Mouse (Mus musculus): ENCODE results near the gene Ubac2.
A peak's percentile ranks its signal among the peaks of the same experiment; 100 is the strongest.

Gene Ubac2

DNA sequence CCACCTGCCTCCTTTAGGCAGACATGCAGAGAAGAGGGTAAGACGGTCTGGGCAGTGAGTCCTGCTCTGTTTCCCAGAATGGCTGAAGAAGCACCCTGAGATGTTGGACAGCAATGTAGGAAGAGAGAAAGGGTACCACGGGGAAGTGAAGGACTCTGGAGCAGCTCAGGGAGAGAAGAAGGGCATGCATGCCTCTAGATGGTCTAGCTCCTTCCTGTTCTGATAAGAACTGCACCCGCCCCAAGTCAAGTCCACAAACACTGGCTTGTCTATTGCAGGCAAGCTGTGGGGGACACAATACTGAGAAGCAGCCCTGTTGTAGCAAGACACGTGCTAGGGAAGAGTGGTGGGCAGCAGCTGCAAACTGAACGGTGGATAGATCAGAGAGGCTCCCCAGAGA lies 133.8 kb downstream of the Ubac2 start:
- DNase-seq = no peak

DNA sequence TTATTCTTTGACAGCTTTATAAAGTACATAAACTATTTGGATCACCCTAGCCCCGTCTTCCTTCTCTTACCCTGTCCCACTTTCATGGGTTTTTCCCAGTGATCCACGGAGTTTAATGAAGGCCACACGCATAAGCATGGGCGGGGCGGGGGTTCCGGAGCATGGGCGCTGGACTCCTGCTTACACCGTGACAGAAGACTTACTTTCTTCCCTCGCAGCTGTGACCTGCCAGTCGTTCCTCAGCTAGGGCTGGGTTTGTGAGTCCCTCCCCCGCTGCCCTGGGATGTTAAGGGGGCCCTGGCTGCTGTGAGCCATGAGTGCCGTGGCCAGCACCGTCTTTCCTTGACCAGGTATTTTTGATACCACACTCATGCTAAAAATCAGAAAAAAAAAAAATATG lies 134.4 kb downstream of the Ubac2 start:
- DNase-seq = no peak

DNA sequence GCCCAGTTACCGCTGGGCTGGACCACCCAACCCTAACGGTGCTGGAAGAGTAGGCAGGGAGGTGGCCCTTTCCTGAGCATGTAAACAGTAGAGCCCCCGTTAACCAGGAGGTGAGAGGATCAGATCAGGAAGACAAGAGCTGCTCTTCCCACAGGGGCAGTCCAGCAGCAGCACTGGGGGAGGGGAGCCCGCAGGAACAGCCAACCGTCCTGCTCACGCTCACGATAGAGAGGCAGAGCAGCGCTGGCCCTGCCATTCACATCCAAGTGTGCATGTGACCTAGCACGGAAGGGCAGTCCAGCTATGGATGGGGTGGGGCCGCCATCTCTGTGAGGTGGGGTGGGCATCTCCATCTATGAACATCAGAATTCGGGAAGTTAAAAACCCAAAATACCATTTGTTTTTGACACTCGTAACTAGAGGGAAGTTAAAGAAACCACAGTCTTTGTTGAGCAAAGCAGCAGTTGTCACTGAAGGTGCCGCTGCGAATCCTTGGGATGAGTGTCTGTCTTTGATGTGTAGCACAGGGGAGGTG lies 135.1 kb downstream of the Ubac2 start:
- DNase-seq = no peak

DNA sequence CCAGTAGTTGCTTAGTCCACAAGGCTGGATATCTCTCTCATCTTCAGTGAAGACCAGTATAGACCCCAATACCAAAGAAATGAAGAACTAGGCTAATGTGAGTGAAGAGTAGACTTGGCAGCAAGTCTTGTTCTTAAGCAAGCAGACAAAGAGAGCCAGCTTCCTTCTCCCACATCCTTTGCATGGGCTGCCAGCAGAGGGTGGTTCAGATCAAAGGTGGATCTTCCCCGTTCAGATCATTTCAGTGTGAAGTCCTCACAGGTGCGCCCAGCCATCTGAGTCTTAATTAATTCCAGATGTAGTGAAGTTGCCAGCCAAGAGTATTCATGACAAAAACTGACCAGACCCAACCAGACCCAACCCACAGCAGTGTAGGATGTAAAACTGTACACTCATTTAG lies 139.5 kb downstream of the Ubac2 start:
- DNase-seq = no peak

GRCm38 (mm10) chr14:122019389-122019788 lies 141.0 kb downstream of the Ubac2 start:
- no peak for DNase-seq

GRCm38 (mm10) chr14:122020567-122020966 lies 142.1 kb downstream of the Ubac2 start:
- no peak for DNase-seq

- no peak for DNase-seq
Observed at GRCm38 (mm10) chr14:122023054-122023453, 144.6 kb downstream of the Ubac2 start.

- DNase-seq = no peak
Observed at GRCm38 (mm10) chr14:122023928-122024327, 145.5 kb downstream of the Ubac2 start.

GRCm38 (mm10) chr14:122028926-122029745 lies 150.7 kb downstream of the Ubac2 start:
- no peak for DNase-seq

GRCm38 (mm10) chr14:122029851-122030250 lies 151.4 kb downstream of the Ubac2 start:
- DNase-seq = no peak

GRCm38 (mm10) chr14:122032045-122032444 lies 153.6 kb downstream of the Ubac2 start:
- DNase-seq = no peak

DNA sequence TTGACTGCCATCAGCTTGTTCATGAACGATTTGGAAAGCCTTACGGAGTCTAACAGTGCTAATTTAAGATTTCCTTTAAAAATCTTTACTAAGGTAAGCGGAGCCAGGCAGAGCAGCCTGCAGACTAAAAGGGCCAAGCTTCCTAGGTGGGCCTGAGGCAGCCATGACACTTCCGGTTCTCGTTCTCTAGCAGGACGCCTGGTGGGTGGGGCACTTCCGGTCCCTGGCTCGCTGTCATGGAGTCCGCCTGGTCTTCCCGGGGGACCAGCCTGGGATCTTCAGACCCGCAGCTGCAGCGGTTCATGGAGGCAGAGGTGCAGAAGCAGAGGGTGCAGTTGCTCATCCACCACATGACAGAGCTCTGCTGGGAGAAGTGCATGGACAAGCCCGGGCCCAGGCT lies 156.0 kb downstream of the Ubac2 start, which contains the start of gene Timm8a2:
Timm8a2 (plus strand) TSS at position 224 of the 400 bp plus-strand sequence.
- no peak for DNase-seq

GRCm38 (mm10) chr14:122035181-122035580 lies 156.8 kb downstream of the Ubac2 start:
- DNase-seq = no peak

GRCm38 (mm10) chr14:122035860-122036259 lies 157.4 kb downstream of the Ubac2 start:
- DNase-seq = no peak

DNA sequence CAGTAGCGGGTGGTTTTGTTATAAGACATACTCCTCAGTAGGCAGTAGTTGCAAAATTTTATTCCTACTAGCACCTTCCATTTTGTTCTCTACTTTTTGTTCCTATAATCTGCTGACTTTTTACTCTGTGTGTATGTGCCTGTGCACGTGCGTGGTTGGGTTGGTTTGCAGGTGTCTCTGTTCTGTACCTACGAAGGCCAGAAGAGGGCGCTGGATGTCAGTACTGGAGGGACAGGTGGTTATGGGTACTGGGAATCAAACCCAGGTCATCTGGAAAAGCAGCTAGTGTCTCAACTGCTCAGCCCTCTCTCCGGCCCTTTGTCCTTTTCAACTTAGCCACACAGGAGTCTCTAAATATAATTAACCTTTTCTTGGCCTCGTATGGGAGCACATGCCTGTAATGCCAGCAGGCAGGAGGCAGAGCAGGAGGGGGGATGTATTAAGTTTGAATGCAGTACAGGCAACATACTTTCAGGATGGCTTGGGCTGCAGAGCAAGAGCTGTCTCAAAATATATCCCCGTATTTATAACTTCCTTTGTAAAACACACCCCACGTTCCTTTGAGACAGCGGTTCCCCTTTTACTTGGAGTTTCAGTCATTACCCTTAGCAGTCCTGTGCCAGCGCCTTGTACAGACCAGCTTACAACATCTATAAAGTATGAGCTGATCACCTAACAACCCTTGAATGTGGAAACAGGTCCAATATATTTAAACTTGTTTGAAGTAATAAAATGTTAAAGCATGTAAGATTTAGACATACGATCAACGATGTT lies 160.6 kb downstream of the Ubac2 start:
- no peak for DNase-seq

GRCm38 (mm10) chr14:122041413-122041825 lies 163.0 kb downstream of the Ubac2 start:
- no peak for DNase-seq

DNA sequence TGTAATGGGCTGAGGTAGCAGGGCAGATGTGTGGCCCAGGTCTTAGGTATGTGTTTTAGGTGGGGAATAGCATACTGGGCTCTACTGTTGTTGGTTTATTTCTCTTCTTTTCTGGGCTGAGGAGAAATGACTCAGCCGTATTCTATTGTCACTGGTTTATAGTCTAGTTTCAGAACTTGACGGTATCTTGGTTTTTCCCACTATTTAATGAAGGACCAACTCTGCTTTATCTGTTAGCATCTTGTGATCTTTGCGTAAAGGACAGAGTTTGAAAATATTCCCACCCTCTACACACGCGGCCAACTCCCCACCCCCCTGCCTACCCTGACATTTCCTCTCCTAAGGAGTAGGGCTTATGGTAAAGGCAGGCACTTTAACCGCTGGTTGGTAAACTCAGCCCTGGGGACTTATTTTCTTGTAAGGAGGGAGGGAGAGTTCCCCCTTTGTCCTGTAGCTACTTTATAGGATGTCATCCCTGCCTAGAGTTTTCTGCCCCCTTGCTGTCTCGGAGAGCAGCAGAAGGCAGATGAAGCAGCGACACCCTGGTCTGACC lies 163.8 kb downstream of the Ubac2 start:
- no peak for DNase-seq

DNA sequence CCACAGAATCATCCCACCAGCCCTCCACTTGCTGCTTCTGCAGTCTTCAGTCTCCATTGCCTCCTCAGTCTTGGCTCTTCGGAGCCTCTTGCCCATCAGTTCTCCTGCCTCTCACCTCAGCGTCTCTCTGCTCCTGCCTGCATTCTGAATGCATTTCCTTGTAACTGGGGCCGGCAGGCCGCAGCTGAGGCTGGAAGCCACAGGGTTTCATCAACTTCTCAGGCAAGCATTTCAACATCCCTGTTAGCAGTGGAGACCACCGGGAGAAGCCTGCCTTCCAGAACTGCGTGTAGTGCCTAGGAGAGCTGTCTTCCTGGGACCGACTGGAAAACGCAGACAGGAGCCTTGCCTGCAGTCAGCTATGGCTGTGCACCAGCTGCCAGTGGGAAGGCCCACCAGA lies 169.4 kb downstream of the Ubac2 start:
- DNase-seq = no peak

DNA sequence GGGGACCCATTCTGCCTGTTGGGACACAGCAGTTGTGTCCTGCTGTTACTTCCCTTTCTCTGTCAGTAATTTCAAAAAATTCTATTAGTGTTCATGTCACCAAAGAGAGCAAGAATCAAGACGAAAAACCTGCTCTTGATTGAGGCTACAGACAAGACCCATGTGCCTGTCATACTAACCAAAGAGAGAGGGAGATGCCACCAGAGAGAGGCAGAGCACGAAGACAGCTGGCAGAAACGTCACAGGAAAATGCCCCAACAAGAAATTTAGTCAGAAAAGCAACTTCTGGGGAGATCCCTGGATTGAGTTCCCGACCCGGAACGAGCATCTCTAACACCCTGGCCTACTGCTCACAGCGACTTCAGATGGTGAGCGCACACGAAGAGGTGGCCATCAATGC lies 170.4 kb downstream of the Ubac2 start:
- DNase-seq = no peak

- DNase-seq = no peak
Observed at GRCm38 (mm10) chr14:122052896-122053635, 174.6 kb downstream of the Ubac2 start.

DNA sequence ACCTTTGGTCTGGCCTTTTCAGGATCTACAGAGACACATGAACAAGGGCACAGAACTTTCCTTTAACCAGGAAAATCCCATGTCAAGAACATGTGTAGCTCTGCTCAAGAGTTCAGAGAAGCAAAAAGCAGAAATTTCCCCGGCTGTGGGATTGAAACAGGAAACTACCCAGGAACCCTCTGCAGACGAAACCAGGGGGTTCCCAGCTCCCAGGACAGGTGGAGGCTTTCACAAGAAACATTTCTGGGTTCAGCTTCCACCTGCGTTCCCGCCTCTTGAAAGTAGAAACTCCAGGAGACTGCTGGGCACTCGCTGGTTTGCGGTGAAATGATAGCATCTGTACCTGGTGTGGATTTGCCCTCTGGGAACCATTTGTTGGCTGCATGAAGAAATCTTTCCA lies 178.5 kb downstream of the Ubac2 start:
- no peak for DNase-seq

- DNase-seq = no peak
Observed at GRCm38 (mm10) chr14:122057941-122058346, 179.5 kb downstream of the Ubac2 start.

- peak; percentile 86 for DNase-seq
Observed at GRCm38 (mm10) chr14:122060642-122061041, 182.2 kb downstream of the Ubac2 start.
